Mouse (Mus musculus) midbrain, embryonic 12.5 days (tissue): ENCODE data around the gene Foxa3. TPM values are rescaled to one million over a fixed set of nuclear protein-coding genes. Genes with fewer than 3 reads are reported as not detected.

Experiments used
- ATAC-seq: fragments of 200-750 bp; cut with Nextera tagmentation; 2 replicates; pipeline ENCODE4 v1.8.0; 2017; ENCODE audit warnings: low read depth, moderate TSS enrichment, moderate library complexity; ENCODE audit not compliant: low FRiP score
- H3K27ac ChIP-seq: fragments of 300-500 bp; sonication (generic); replicated peaks from 2 replicates; pipeline ENCODE4 v1.5.1; 2016; ENCODE audit warnings: mild to moderate bottlenecking
- H3K27me3 ChIP-seq: fragments of 300-500 bp; sonication (generic); 2 replicates; pipeline ENCODE4 v1.6.1; 2016; ENCODE audit warnings: mild to moderate bottlenecking
- H3K36me3 ChIP-seq: fragments of 300-500 bp; sonication (generic); 2 replicates; pipeline ENCODE4 v1.6.1; 2016
- H3K4me1 ChIP-seq: fragments of 300-500 bp; sonication (generic); 2 replicates; pipeline ENCODE4 v1.6.1; 2016
- H3K4me2 ChIP-seq: fragments of 300-500 bp; sonication (generic); replicated peaks from 2 replicates; pipeline ENCODE4 v1.6.1; 2016; ENCODE audit warnings: mild to moderate bottlenecking, moderate library complexity
- H3K4me3 ChIP-seq: fragments of 300-500 bp; sonication (generic); 2 replicates; pipeline ENCODE4 v1.5.1; 2016; ENCODE audit warnings: mild to moderate bottlenecking
- H3K9ac ChIP-seq: fragments of 300-500 bp; sonication (generic); replicated peaks from 2 replicates; pipeline ENCODE4 v1.6.1; 2016; ENCODE audit warnings: mild to moderate bottlenecking, moderate library complexity
- H3K9me3 ChIP-seq: fragments of 300-500 bp; sonication (generic); 2 replicates; pipeline ENCODE4 v1.6.1; 2016; ENCODE audit warnings: mild to moderate bottlenecking
- WGBS: fragments of 180-500 bp; shearing (Covaris S2); methylation state at CpG from one replicate; pipeline ENCODE4 v1.1.7; 2016; 5-methylcytosine and 5-hydroxymethylcytosine counted together
- polyA plus RNA-seq: library from polyadenylated mRNA; unstranded; fragments of >200 nt; fragmentation: Nextera tagmentation; extraction: Ambion mirVana; gene quantifications from 2 replicates; pipeline ENCODE4 v1.2.1, GENCODE M21; 2016

Foxa3 gene
- polyA plus RNA-seq, 1 experiment from 2014 or later, result 0.09 TPM

DNA sequence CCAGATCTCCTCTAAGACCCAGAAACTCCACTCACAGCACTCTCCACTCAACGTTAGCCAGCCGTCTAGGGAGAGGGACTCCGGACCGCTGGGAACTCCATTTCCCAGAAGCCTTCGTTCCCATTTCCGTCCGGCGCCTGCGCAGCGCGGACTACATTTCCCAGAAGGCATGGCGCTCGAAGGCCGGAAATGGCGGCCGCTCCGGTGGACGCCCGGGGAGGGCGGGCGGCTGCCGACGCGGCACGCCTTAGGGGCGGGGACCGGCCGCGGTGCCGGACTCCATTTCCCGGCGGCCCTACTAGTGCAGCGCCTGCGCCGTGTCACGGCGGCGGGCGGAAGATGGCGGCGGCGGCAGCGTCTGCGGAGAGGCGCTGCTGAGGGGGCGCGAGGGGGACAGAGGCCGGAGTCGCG, 763 bp upstream of the Foxa3 start, which contains the start of gene Sympk:
Gene Sympk (plus strand): TSS at position 282 of the 411 bp plus-strand sequence.
- peak within 1 kb of the TSS; percentile 86 for H3K4me2 ChIP-seq
- H3K9me3 ChIP-seq, result no peaks in the 10 kb centered on the region
- WGBS, result under 1% methylated on average over 48 of the region's 50 CpGs
- peak within 1 kb of the TSS; percentile 90 for H3K9ac ChIP-seq
- peak within 1 kb of the TSS; percentile 96 for H3K4me3 ChIP-seq
- ATAC-seq, result peak; percentile 96
- H3K27me3 ChIP-seq, result peaks cover 40% of the 10 kb centered on the region
- H3K36me3 ChIP-seq, result peaks cover 7% of the 10 kb centered on the region
- H3K4me1 ChIP-seq, result peaks cover 17% of the 10 kb centered on the region
- peak within 1 kb of the TSS; percentile 56 for H3K27ac ChIP-seq

DNA sequence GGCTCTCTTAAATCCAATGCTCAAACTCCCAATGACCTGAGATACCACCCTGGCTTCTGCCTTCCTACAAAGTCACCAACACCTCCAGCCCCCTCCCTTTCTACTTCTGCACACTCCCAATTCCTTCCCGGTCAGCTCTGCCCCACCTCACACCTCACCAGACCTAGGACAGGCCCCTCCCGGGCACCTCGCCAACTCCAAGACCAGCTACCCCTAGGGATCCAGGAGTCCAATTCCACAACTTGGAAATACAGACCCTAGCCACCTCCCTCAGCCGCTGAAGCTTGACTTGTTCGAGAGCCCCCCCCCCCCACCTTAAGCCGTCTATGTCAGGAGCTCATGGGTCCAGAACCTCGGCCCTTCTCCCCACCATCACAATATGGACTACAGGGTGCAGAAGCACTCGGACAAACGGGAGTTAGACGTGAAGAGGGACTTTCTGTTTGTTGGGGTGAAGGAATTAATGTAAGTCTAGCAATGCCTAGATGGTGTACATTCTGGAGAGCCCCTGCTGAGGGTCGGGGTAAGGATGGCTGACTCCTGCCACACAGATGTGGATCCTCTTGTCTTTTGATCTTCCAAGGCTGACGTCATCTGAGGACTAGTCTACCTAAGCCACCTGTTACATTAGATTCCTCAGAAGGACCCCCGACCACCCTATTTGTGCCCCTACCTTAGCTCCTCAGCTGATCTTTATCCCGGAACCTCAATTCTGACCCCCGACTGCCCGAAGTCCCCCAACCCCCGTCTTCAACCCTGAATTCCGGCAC, 964 bp downstream of the Foxa3 start:
- WGBS, result 68% methylated on average over 18 of the region's 18 CpGs
- no peaks in the 10 kb centered on the region for H3K36me3 ChIP-seq

DNA sequence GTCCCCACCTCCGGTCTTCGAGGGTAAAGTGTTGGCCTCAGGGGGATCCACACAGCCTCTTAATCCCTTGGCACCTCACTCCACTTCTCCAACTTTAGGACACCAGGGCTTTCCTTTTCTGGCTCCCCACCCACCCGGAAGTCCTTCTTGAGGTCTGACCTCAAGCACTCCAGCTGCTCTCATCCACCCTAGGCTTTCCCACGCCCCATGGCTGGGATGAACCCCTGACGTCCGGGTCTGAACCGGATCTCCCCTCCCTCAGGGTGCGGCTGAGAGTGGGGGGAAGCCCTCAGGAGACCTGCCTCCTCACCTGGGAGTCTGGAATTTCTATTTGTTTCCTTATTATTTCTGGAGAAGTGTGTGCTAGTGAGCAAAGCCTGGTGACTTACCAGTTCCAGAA, 2.3 kb downstream of the Foxa3 start:
- WGBS, result 22% methylated on average over 8 of the region's 8 CpGs
- Histone ChIP-seq H3K36me3 (no peaks in the 10 kb centered on the region), H3K9ac (no peak overlapping the region), H3K4me2 (no peak overlapping the region), H3K4me1 (peaks cover 14% of the 10 kb centered on the region), H3K27me3 (peaks cover 40% of the 10 kb centered on the region), H3K27ac (no peak overlapping the region), H3K9me3 (no peaks in the 10 kb centered on the region), H3K4me3 (no peak overlapping the region)
- no peak for ATAC-seq

More for the DNA sequence above, 964 bp downstream of the Foxa3 start:
- Histone ChIP-seq H3K9me3 (no peaks in the 10 kb centered on the region), H3K4me3 (no peak overlapping the region), H3K27me3 (peaks cover 40% of the 10 kb centered on the region), H3K9ac (no peak overlapping the region), H3K27ac (no peak overlapping the region), H3K4me1 (peaks cover 17% of the 10 kb centered on the region), H3K4me2 (no peak overlapping the region)
- no peak for ATAC-seq

DNA sequence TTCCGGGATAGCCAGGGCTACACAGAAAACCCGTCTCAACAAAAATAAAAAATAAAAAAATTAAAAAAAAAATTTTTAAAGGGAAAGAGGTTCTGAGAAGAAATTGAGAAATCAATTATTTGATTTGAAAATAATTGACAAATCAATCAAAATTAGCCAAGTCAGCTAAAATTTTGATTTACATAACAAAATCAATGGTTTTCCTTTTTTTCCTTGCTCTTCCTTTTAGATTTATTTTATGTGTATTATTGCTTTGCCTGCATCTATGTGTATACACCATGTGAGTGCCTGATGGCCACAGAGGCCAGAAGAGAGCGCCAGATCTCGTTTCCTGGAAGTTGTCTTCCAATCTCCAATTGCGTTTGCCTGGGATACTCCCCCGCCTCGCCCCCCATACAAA, 5.4 kb downstream of the Foxa3 start:
- Histone ChIP-seq H3K9ac (no peak overlapping the region), H3K27me3 (peaks cover 31% of the 10 kb centered on the region), H3K27ac (no peak overlapping the region), H3K9me3 (no peaks in the 10 kb centered on the region), H3K36me3 (no peaks in the 10 kb centered on the region), H3K4me1 (no peaks in the 10 kb centered on the region), H3K4me2 (no peak overlapping the region), H3K4me3 (no peak overlapping the region)
- 91% methylated on average over 7 of the region's 7 CpGs for WGBS
- ATAC-seq, result no peak

DNA sequence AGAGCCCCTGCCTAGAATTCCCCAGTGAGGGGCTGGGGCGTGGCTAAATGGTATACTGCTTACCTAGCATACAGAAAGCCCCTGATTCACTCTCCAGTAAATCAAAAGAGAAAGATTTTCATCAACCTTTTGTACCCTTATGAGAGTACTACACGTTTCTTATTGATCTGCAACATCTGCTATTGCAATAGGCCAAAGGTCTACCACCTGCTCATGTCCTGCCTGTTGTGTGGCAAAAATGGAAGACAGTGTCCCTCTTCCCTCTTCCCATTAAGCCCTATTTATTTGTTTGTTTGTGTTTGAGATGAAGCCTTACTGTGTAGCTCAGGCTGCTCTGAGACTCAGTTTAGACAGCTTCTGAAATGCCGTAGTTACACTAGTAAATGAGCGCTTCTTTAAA, 7.3 kb downstream of the Foxa3 start:
- WGBS, result 88% methylated on average over 4 of the region's 4 CpGs
- no peak for ATAC-seq
- no peak overlapping the region for H3K4me2 ChIP-seq
- H3K27me3 ChIP-seq, result peaks cover 12% of the 10 kb centered on the region
- H3K36me3 ChIP-seq, result no peaks in the 10 kb centered on the region
- H3K27ac ChIP-seq, result no peak overlapping the region
- H3K9ac ChIP-seq, result no peak overlapping the region
- H3K9me3 ChIP-seq, result no peaks in the 10 kb centered on the region
- peaks cover 9% of the 10 kb centered on the region for H3K4me1 ChIP-seq
- H3K4me3 ChIP-seq, result no peak overlapping the region

GRCm38 (mm10) chr7:19014452-19014851, 8.9 kb downstream of the Foxa3 start:
- WGBS, result 62% methylated on average over 15 of the region's 15 CpGs
- no peak overlapping the region for H3K27ac ChIP-seq
- no peak overlapping the region for H3K9ac ChIP-seq
- no peaks in the 10 kb centered on the region for H3K27me3 ChIP-seq
- peaks cover 9% of the 10 kb centered on the region for H3K4me1 ChIP-seq
- no peaks in the 10 kb centered on the region for H3K9me3 ChIP-seq
- no peak for ATAC-seq
- H3K36me3 ChIP-seq, result no peaks in the 10 kb centered on the region
- no peak overlapping the region for H3K4me2 ChIP-seq
- no peak overlapping the region for H3K4me3 ChIP-seq

DNA sequence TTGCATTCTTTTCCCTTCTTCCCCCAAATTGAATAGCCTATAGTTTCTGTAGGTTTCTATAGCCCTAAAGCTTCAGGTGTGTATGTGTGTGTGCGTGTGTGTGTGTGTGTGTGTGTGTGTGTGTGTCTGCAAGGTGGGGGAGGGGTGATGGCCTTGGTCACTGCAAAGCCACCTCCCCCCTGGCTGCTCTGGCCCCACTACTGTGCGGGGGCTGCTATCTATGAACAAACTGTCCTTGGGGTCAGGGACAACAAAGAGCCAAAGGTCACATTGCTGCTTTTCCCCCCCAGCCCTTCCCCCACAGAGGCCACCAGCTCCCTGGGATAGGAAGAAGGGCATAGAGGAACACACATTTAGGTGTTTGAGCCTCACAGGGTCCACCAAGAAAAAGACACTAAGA, 10.5 kb downstream of the Foxa3 start:
- Histone ChIP-seq H3K27me3 (no peaks in the 10 kb centered on the region), H3K4me2 (no peak overlapping the region), H3K9ac (no peak overlapping the region), H3K27ac (no peak overlapping the region), H3K4me3 (no peak overlapping the region), H3K4me1 (peaks cover 9% of the 10 kb centered on the region), H3K36me3 (no peaks in the 10 kb centered on the region), H3K9me3 (no peaks in the 10 kb centered on the region)
- no peak for ATAC-seq
- WGBS, result 82% methylated on average over 1 of the region's 2 CpGs

DNA sequence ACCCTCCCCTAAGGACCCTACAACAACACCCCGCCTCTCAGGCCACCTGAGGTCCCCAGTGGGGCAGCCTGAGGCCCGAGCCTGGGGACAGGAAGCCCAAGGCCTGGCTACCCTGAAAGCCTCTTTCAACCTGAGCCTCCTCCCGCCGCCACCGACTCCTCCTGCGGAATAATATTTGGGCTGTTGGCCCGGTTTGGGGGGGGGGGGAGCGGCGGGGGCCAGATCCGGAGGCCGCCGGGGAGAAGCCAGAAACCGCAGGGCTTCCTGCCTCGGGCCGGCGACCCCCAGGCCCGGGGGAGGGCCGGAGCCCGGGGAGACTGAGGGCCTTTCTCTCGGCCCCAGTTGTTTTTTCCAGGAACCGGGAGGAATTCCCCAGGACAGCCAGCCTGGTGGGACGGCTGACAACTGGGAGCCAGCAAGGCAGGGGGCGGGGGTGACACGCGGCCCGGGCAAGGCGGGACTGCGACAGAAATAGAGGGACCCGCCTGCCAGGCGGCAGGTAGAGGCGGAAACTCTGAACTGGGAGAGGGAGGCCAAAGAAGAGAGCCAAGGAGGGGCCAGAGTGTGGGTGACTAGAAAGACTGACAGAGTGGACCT, 11.2 kb downstream of the Foxa3 start:
- Histone ChIP-seq H3K4me2 (peak overlapping the region; percentile 57), H3K4me3 (peak overlapping the region; percentile 32), H3K27me3 (no peaks in the 10 kb centered on the region), H3K9me3 (no peaks in the 10 kb centered on the region), H3K9ac (peak overlapping the region; percentile 64), H3K36me3 (peaks cover 4% of the 10 kb centered on the region; the same call in 1 of the 2 replicates), H3K27ac (no peak overlapping the region), H3K4me1 (peaks cover 13% of the 10 kb centered on the region)
- peak; percentile 47; the same call in 1 of the 2 replicates for ATAC-seq
- WGBS, result 3% methylated on average over 31 of the region's 31 CpGs

DNA sequence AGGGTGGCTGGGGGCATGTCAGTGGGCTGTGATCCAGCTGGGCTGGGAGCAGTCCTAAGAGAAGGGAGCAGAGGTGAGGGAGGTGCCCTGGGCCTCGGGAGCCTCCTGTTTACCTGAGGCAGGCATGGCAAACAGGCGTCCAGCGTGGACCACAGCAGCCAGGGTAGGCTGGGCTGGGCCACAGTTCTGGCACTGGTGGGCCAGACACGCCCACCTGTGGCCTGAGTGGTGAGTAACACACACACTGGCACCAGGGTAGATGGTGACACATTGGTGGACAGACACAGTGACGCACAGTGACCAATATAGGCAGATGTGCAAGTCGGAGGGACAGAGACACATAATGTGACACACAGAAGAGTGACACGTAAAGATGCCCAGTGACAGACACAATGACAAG, 12.8 kb downstream of the Foxa3 start:
- 83% methylated on average over 7 of the region's 7 CpGs for WGBS
- H3K9me3 ChIP-seq, result no peaks in the 10 kb centered on the region
- no peak overlapping the region for H3K4me3 ChIP-seq
- no peak overlapping the region for H3K9ac ChIP-seq
- no peak overlapping the region; the same call in 1 of the 2 replicates for H3K27ac ChIP-seq
- H3K4me2 ChIP-seq, result no peak overlapping the region
- H3K27me3 ChIP-seq, result no peaks in the 10 kb centered on the region
- peaks cover 28% of the 10 kb centered on the region for H3K4me1 ChIP-seq
- ATAC-seq, result no peak
- H3K36me3 ChIP-seq, result peaks cover 17% of the 10 kb centered on the region

GRCm38 (mm10) chr7:19007026-19007977, 16.0 kb downstream of the Foxa3 start:
- Histone ChIP-seq H3K27ac (no peak overlapping the region), H3K4me2 (0 out of 2 replicates have a peak overlapping the region, but pooled peaks have one; percentile 23), H3K4me3 (no peak overlapping the region), H3K36me3 (peaks cover 24% of the 10 kb centered on the region), H3K9me3 (no peaks in the 10 kb centered on the region), H3K27me3 (no peaks in the 10 kb centered on the region), H3K9ac (no peak overlapping the region), H3K4me1 (peaks cover 46% of the 10 kb centered on the region)
- no peak for ATAC-seq
- WGBS, result 84% methylated on average over 13 of the region's 13 CpGs

DNA sequence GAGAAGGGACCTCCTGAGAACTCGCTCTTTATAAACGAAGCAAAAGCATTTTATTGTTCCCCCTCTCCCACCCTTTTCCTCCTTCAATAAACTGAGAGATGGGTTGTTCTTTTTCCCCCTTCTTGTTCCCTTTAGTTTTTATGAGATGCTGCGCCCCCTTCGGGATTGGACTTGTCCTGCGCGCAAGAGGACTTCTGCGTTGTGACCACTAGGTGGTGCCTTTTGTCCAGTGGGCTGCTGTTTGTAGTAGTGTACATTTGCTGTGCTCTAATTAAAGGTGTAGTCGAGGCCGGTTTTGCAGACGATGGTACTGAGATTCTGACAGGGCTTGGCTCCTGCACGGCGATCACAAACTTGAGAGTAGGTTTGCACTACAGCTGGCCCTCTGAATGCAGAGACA, 16.9 kb downstream of the Foxa3 start:
- H3K9ac ChIP-seq, result no peak overlapping the region
- H3K27me3 ChIP-seq, result no peaks in the 10 kb centered on the region
- H3K9me3 ChIP-seq, result no peaks in the 10 kb centered on the region
- H3K4me2 ChIP-seq, result peak overlapping the region; percentile 94
- peaks cover 24% of the 10 kb centered on the region for H3K36me3 ChIP-seq
- 11% methylated on average over 12 of the region's 12 CpGs for WGBS
- 0 out of 2 replicates have a peak overlapping the region, but pooled peaks have one; percentile 92 for H3K4me3 ChIP-seq
- H3K4me1 ChIP-seq, result peaks cover 40% of the 10 kb centered on the region
- no peak overlapping the region for H3K27ac ChIP-seq
- no peak for ATAC-seq
